Comparison of ENCODE assay signal across 10 mouse cellular contexts in genomic region chr13:55482542-55482941, GRCm38 (mm10). TPM values are rescaled to one million over a fixed set of nuclear protein-coding genes. Genes with fewer than 3 reads are reported as not detected.
DNase-seq lines count a peak whose midpoint lies in the region; ATAC-seq and TF ChIP-seq lines count a peak whose summit lies in the region.
"Had no signal": no experiment of that assay in that cellular context is flagged by ENCODE, and none has a peak within 500 bp of the region (broad histone marks: within the 10 kb centered on the region; RNA-seq: fewer than 3 reads in every experiment).

No protein-coding gene starts in this region.

- H3K36me3 ChIP-seq in embryonic facial prominence, embryonic 14.5 days (ENCODE audit: control insufficient read depth, insufficient read depth, low read length) = peaks cover 51% of the 10 kb centered on the region
- peaks cover 49% of the 10 kb centered on the region for H3K36me3 ChIP-seq in limb, embryonic 15.5 days

- DNase-seq in kidney, postnatal 10 days = peak; percentile 60
- no peak for DNase-seq in kidney, postnatal 14 days
- DNase-seq in Patski (ENCODE audit: low read depth, low spot score) = no peak
- DNase-seq in embryonic facial prominence, embryonic 14.5 days (ENCODE audit: low spot score) = no peak
- DNase-seq in frontal cortex, postnatal 25 days (ENCODE audit: low spot score in 2 of 2) = no peak
- DNase-seq in cerebellum, postnatal 36 days = no peak
- no peak for DNase-seq in kidney, adult 11 months
- DNase-seq: cerebellum, postnatal 25 days; gastrocnemius, postnatal 36 days had no signal

- H3K27me3 ChIP-seq in Patski = no peaks in the 10 kb centered on the region
- H3K27me3 ChIP-seq in embryonic facial prominence, embryonic 14.5 days (replicated peaks; ENCODE audit: control insufficient read depth, insufficient read depth, low read length) = no peaks in the 10 kb centered on the region
- no peaks in the 10 kb centered on the region for H3K27me3 ChIP-seq in limb, embryonic 15.5 days

- in situ Hi-C loops in Patski (cut with MboI; ENCODE audit: low pct_unique_long_range_greater_than_20kb) = no loop called here

- peaks cover 32% of the 10 kb centered on the region for H3K4me1 ChIP-seq in embryonic facial prominence, embryonic 14.5 days (ENCODE audit: control insufficient read depth, insufficient read depth, low read length)
- H3K4me1 ChIP-seq in limb, embryonic 15.5 days = peaks cover 47% of the 10 kb centered on the region

- POLR2A ChIA-PET in Patski (lab: Charles Lee) = interaction anchor here (1.0 to 1.7 kb wide), 2 partner anchors 30 to 35 kb away, joined by 3 to 6 read pairs; no protein-coding TSS in a partner anchor

- no peaks in the 10 kb centered on the region for H3K9me3 ChIP-seq in embryonic facial prominence, embryonic 14.5 days (ENCODE audit: control insufficient read depth, low read length)
- no peaks in the 10 kb centered on the region for H3K9me3 ChIP-seq in limb, embryonic 15.5 days

- peak; percentile 40 for ATAC-seq in Patski
- ATAC-seq in embryonic facial prominence, embryonic 14.5 days (ENCODE audit: low read depth) = no peak
- ATAC-seq in limb, embryonic 15.5 days (ENCODE audit: insufficient number of reproducible peaks, low FRiP score, low TSS enrichment, low read depth) = no peak

- no peak overlapping the region for H3K4me3 ChIP-seq in embryonic facial prominence, embryonic 14.5 days (ENCODE audit: low read depth, low read length)
- H3K4me3 ChIP-seq in limb, embryonic 15.5 days = no peak overlapping the region

- WGBS in embryonic facial prominence, embryonic 14.5 days = 60% methylated on average over 7 of the region's 7 CpGs
- WGBS in limb, embryonic 15.5 days = 55% methylated on average over 7 of the region's 7 CpGs

- H3K4me2 ChIP-seq in embryonic facial prominence, embryonic 14.5 days (ENCODE audit: low read depth, low read length) = no peak overlapping the region
- no peak overlapping the region for H3K4me2 ChIP-seq in limb, embryonic 15.5 days

- CTCF ChIA-PET in Patski (lab: Charles Lee) = interaction anchor here (1.2 kb wide), 1 partner anchor 12 kb away, joined by 7 read pairs; no protein-coding TSS in a partner anchor

- H3K9ac ChIP-seq in embryonic facial prominence, embryonic 14.5 days (ENCODE audit: low read depth, low read length) = peak overlapping the region; percentile 6; the same call in 1 of the 2 replicates
- H3K9ac ChIP-seq in limb, embryonic 15.5 days = no peak overlapping the region

- no peak overlapping the region; the same call in 1 of the 2 replicates for H3K27ac ChIP-seq in embryonic facial prominence, embryonic 14.5 days (replicated peaks; ENCODE audit: low read depth, low read length)
- peak overlapping the region; percentile 59; the same call in 1 of the 2 replicates for H3K27ac ChIP-seq in limb, embryonic 15.5 days

- TF ChIP-seq CTCF in Patski (IDR thresholded peaks at IDR 0.05) = no peak

RNA-seq across cellular contexts. Expression of gene Dbn1, which starts 5.4 kb away (rescaled TPM):
- 158 TPM for polyA plus RNA-seq in Patski (2021)
- polyA plus RNA-seq in embryonic facial prominence, embryonic 14.5 days (2014; fragmentation: Nextera tagmentation; extraction: Ambion mirVana) = 141 and 167 TPM in 2 replicates
- polyA plus RNA-seq in limb, embryonic 15.5 days (2015; fragmentation: Nextera tagmentation; extraction: Ambion mirVana) = 162 and 172 TPM in 2 replicates

RNA-seq across cellular contexts. Expression of gene Prr7, which starts 18.5 kb away (rescaled TPM):
- 11.7 TPM for polyA plus RNA-seq in Patski (2021)
- 1.9 and 2.7 TPM in 2 replicates for polyA plus RNA-seq in embryonic facial prominence, embryonic 14.5 days (2014; fragmentation: Nextera tagmentation; extraction: Ambion mirVana)
- 0.38 and 1.2 TPM in 2 replicates for polyA plus RNA-seq in limb, embryonic 15.5 days (2015; fragmentation: Nextera tagmentation; extraction: Ambion mirVana)

RNA-seq across cellular contexts. Expression of gene Pdlim7, which starts 30.9 kb away (rescaled TPM):
- 129 TPM for polyA plus RNA-seq in Patski (2021)
- polyA plus RNA-seq in embryonic facial prominence, embryonic 14.5 days (2014; fragmentation: Nextera tagmentation; extraction: Ambion mirVana) = 194 and 204 TPM in 2 replicates
- polyA plus RNA-seq in limb, embryonic 15.5 days (2015; fragmentation: Nextera tagmentation; extraction: Ambion mirVana) = 147 and 213 TPM in 2 replicates

RNA-seq across cellular contexts. Expression of gene Grk6, which starts 37.7 kb away (rescaled TPM):
- 54.6 TPM for polyA plus RNA-seq in Patski (2021)
- polyA plus RNA-seq in embryonic facial prominence, embryonic 14.5 days (2014; fragmentation: Nextera tagmentation; extraction: Ambion mirVana) = 44.0 and 46.6 TPM in 2 replicates
- 34.3 and 39.0 TPM in 2 replicates for polyA plus RNA-seq in limb, embryonic 15.5 days (2015; fragmentation: Nextera tagmentation; extraction: Ambion mirVana)

RNA-seq across cellular contexts. Expression of gene Dok3, which starts 46.6 kb away (rescaled TPM):
- 1.5 TPM for polyA plus RNA-seq in Patski (2021)
- 2.5 and 3.8 TPM in 2 replicates for polyA plus RNA-seq in embryonic facial prominence, embryonic 14.5 days (2014; fragmentation: Nextera tagmentation; extraction: Ambion mirVana)
- polyA plus RNA-seq in limb, embryonic 15.5 days (2015; fragmentation: Nextera tagmentation; extraction: Ambion mirVana) = 4.7 and 5.7 TPM in 2 replicates
